Mouse (Mus musculus): ENCODE results near the gene Gm49321. TPM values are rescaled to one million over a fixed set of nuclear protein-coding genes. Genes with fewer than 3 reads are reported as not detected.
A peak's percentile ranks its signal among the peaks of the same experiment; 100 is the strongest.

Gm49321 gene
- total and polyA plus RNA-seq, 3 experiments = 5.3 TPM; not detected in 2

- Histone ChIP-seq H3K9ac (ENCODE audit: control insufficient read depth, low read depth, low read length, poor library complexity, severe bottlenecking) (no peak overlapping the region), H3K9me3 (replicated peaks; ENCODE audit: insufficient read depth, low read length) (no peaks in the 10 kb centered on the region)
- TF ChIP-seq POLR2A (IDR thresholded peaks at IDR 0.05; ENCODE audit: control insufficient read depth in 1 of 2, insufficient read depth in 1 of 2, low read depth in 1 of 2, low read length in 2 of 2, poor library complexity in 1 of 2) (no peak), NELFE (IDR thresholded peaks at IDR 0.05; ENCODE audit: low read depth, low read length) (no peak), BHLHE40 (IDR thresholded peaks at IDR 0.05; ENCODE audit: borderline replicate concordance, low read depth, low read length) (no peak), MXI1 (IDR thresholded peaks at IDR 0.05; ENCODE audit: low read depth, low read length) (no peak), HCFC1 (IDR thresholded peaks at IDR 0.05; ENCODE audit: low read depth, low read length) (no peak), MYC (IDR thresholded peaks at IDR 0.05; ENCODE audit: low read depth, low read length) (no peak), ZKSCAN1 (IDR thresholded peaks at IDR 0.05; ENCODE audit: low read depth, low read length) (no peak), MAZ (IDR thresholded peaks at IDR 0.05; ENCODE audit: low read depth, low read length) (no peak), JUND (IDR thresholded peaks at IDR 0.05; ENCODE audit: low read depth, low read length) (no peak), ZNF384 (IDR thresholded peaks at IDR 0.05; ENCODE audit: low read depth, low read length) (no peak), MYB (IDR thresholded peaks at IDR 0.05; ENCODE audit: low read depth, low read length) (no peak), ELF1 (IDR thresholded peaks at IDR 0.05; ENCODE audit: low read depth, low read length) (no peak), ZMIZ1 (IDR thresholded peaks at IDR 0.05; ENCODE audit: low read depth, low read length) (no peak), ZC3H11A (IDR thresholded peaks at IDR 0.05; ENCODE audit: low read depth, low read length) (no peak), GATA1 (IDR thresholded peaks at IDR 0.05; ENCODE audit: low read depth, low read length) (peak; percentile 60), POLR2AphosphoS5 (IDR thresholded peaks at IDR 0.05; ENCODE audit: borderline replicate concordance, low read depth, low read length) (no peak), TBP (IDR thresholded peaks at IDR 0.05; ENCODE audit: low read depth, low read length) (no peak), USF1 (IDR thresholded peaks at IDR 0.05; ENCODE audit: low read depth, low read length) (no peak), KAT2A (conservative IDR thresholded peaks at IDR 0.05; ENCODE audit: low read depth, low read length) (no peak), NRF1 (IDR thresholded peaks at IDR 0.05; ENCODE audit: insufficient read depth, low read depth, low read length, poor library complexity, severe bottlenecking) (no peak), ETS1 (IDR thresholded peaks at IDR 0.05; ENCODE audit: low read depth, low read length) (peak; percentile 35), CHD1 (IDR thresholded peaks at IDR 0.05; ENCODE audit: low read depth, low read length) (no peak), TCF12 (IDR thresholded peaks at IDR 0.05; ENCODE audit: low read depth, low read length) (0 out of 2 replicates have a peak, but pooled peaks have one; percentile 7), USF2 (IDR thresholded peaks at IDR 0.05; ENCODE audit: borderline replicate concordance in 1 of 2, insufficient read depth in 1 of 2, low read depth in 1 of 2, low read length in 2 of 2) (no peak), RCOR1 (IDR thresholded peaks at IDR 0.05; ENCODE audit: low read depth, low read length) (peak; percentile 73; the same call in 1 of the 2 replicates), GABPA (IDR thresholded peaks at IDR 0.05; ENCODE audit: low read depth, low read length) (no peak), MAX (IDR thresholded peaks at IDR 0.05; ENCODE audit: low read length) (no peak), EP300 (IDR thresholded peaks at IDR 0.05; ENCODE audit: low read depth in 1 of 2, low read length in 2 of 2) (peak; percentile 16 to 70; a peak in 2 of 4 replicates), CTCF (IDR thresholded peaks at IDR 0.05 in 2 of 3, conservative IDR thresholded peaks at IDR 0.05 in 1 of 3; ENCODE audit: control insufficient read depth in 1 of 3, insufficient read depth in 1 of 3, low read depth in 2 of 3, low read length in 3 of 3, poor library complexity in 1 of 3, severe bottlenecking in 1 of 3) (no peak), SIN3A (IDR thresholded peaks at IDR 0.05; ENCODE audit: low read length) (no peak), RAD21 (IDR thresholded peaks at IDR 0.05; ENCODE audit: low read depth, low read length) (no peak), UBTF (IDR thresholded peaks at IDR 0.05; ENCODE audit: borderline replicate concordance, insufficient read depth, low read depth, low read length) (no peak), MAFK (IDR thresholded peaks at IDR 0.05; ENCODE audit: borderline replicate concordance, low read depth, low read length) (no peak), SMC3 (IDR thresholded peaks at IDR 0.05; ENCODE audit: low read depth, low read length) (no peak), POLR2AphosphoS2 (IDR thresholded peaks at IDR 0.05; ENCODE audit: low read length) (no peak), MEF2A (IDR thresholded peaks at IDR 0.05; ENCODE audit: extremely low read depth, insufficient replicate concordance, low read depth, low read length, poor library complexity, severe bottlenecking) (no peak)
These were observed 33.1 kb upstream of the Gm49321 start for GRCm38 (mm10) chr12:73904133-73904934.

More at GRCm38 (mm10) chr12:73904133-73904934, 33.1 kb upstream of the Gm49321 start:
- peaks cover 9 to 12% of the 10 kb centered on the region in 2 experiments; a peak in 3 of 4 replicates for H3K4me1 ChIP-seq (ENCODE audit: control insufficient read depth in 1 of 2, insufficient read depth in 2 of 2, low read length in 2 of 2)
- DNase-seq (ENCODE audit: low read depth, low spot score) = peak; percentile 9
- peaks cover 15% of the 10 kb centered on the region for H3K79me2 ChIP-seq (ENCODE audit: control insufficient read depth, insufficient read depth, low read length, poor library complexity)
- H3K4me3 ChIP-seq (ENCODE audit: control insufficient read depth in 1 of 2, insufficient read depth in 1 of 2, low read depth in 2 of 2, low read length in 2 of 2) = no peak overlapping the region
- no peak overlapping the region for H3K27ac ChIP-seq (ENCODE audit: control insufficient read depth, low read depth, low read length)
- no peaks in the 10 kb centered on the region for H3K27me3 ChIP-seq (ENCODE audit: control insufficient read depth in 1 of 2, insufficient read depth in 2 of 2, low read length in 2 of 2)
- peaks cover 0 to 13% of the 10 kb centered on the region in 2 experiments; a peak in 2 of 4 replicates for H3K36me3 ChIP-seq (ENCODE audit: control insufficient read depth in 1 of 2, insufficient read depth in 2 of 2, low read length in 2 of 2)

Data from MEL (cell line).